Mouse (Mus musculus) small intestine, adult 2 months (tissue): Measurements from ENCODE around the gene Gtf3c2. TPM values are rescaled to one million over a fixed set of nuclear protein-coding genes. Genes with fewer than 3 reads are reported as not detected.

Source experiments
- H3K27ac ChIP-seq: fragments of 200-500 bp; 2 replicates; pipeline ENCODE4 v1.5.1; 2012; ENCODE audit warnings: low read depth, low read length, control low read depth, inconsistent platforms; ENCODE audit not compliant: insufficient read depth
- H3K27me3 ChIP-seq: fragments of 200-500 bp; 2 replicates; pipeline ENCODE4 v1.6.1; 2012; ENCODE audit warnings: mild to moderate bottlenecking, moderate library complexity, low read length, inconsistent platforms; ENCODE audit not compliant: control insufficient read depth, insufficient read depth
- H3K36me3 ChIP-seq: fragments of 200-500 bp; 2 replicates; pipeline ENCODE4 v1.6.1; 2012; ENCODE audit warnings: mild to moderate bottlenecking, low read length, control low read depth, inconsistent platforms; ENCODE audit not compliant: control insufficient read depth, insufficient read depth
- H3K4me1 ChIP-seq: fragments of 200-500 bp; 2 replicates; pipeline ENCODE4 v1.6.1; 2012; ENCODE audit warnings: low read length, inconsistent platforms, mixed read lengths; ENCODE audit not compliant: control insufficient read depth, insufficient read depth, insufficient read length
- H3K4me3 ChIP-seq: fragments of 200-500 bp; 2 replicates; pipeline ENCODE4 v1.5.1; 2012; ENCODE audit warnings: low read depth, mild to moderate bottlenecking, control low read depth, inconsistent platforms, low read length, moderate library complexity
- CTCF ChIP-seq: fragments of 200-500 bp; IDR thresholded peaks from 2 replicates; pipeline ENCODE4 v1.5.1; 2012; ENCODE audit warnings: low read depth, mild to moderate bottlenecking, control low read depth, inconsistent platforms, low read length, moderate library complexity, mixed read lengths; ENCODE audit not compliant: insufficient replicate concordance, insufficient read length; ENCODE audit errors: extremely low read depth
- POLR2A ChIP-seq: fragments of 200-500 bp; IDR thresholded peaks from 2 replicates; pipeline ENCODE4 v1.6.1; 2012; ENCODE audit warnings: low read depth, mild to moderate bottlenecking, control low read depth, inconsistent platforms, low read length, moderate library complexity
- WGBS: fragments of 180-500 bp; shearing (Covaris S2); methylation state at CpG from one replicate; pipeline ENCODE4 v1.1.7; 2018; 5-methylcytosine and 5-hydroxymethylcytosine counted together
- polyA plus RNA-seq: library from polyadenylated mRNA; depleted of rRNA; stranded (reverse); fragments of >200 nt; gene quantifications from 2 replicates; pipeline ENCODE4 v1.2.3, GENCODE M21; 2012; rRNA removed

The Gtf3c2 gene
- polyA plus RNA-seq: 16.3 and 21.9 TPM in 2 replicates

- H3K4me1 ChIP-seq: peaks cover 2% of the 10 kb centered on the region; the same call in 1 of the 2 replicates
- WGBS: under 1% methylated on average over 59 of the region's 59 CpGs
- peak within 1 kb of the TSS; percentile 87 for H3K4me3 ChIP-seq
- no peaks in the 10 kb centered on the region for H3K36me3 ChIP-seq
- TF ChIP-seq CTCF (0 out of 2 replicates have a peak, but pooled peaks have one; percentile 7), POLR2A (peak; percentile 80)
- H3K27me3 ChIP-seq: no peaks in the 10 kb centered on the region
- peak within 1 kb of the TSS; percentile 95 for H3K27ac ChIP-seq
These were observed at the start of gene Gtf3c2, which contains the start of gene Gm29609 for GRCm38 (mm10) chr5:31179766-31180630. Gtf3c2 (minus strand) TSS chr5:31180144. Gm29609 (minus strand) TSS chr5:31179911.

- H3K4me1 ChIP-seq: no peaks in the 10 kb centered on the region
- TF ChIP-seq CTCF (no peak), POLR2A (no peak)
- 62% methylated on average over 1 of the region's 1 CpGs for WGBS
- no peaks in the 10 kb centered on the region for H3K27me3 ChIP-seq
- H3K36me3 ChIP-seq: no peaks in the 10 kb centered on the region
- H3K27ac ChIP-seq: no peak overlapping the region
- H3K4me3 ChIP-seq: no peak overlapping the region
These were observed 46.7 kb upstream of the Gtf3c2 start for GRCm38 (mm10) chr5:31226641-31227040.

- H3K27me3 ChIP-seq: no peaks in the 10 kb centered on the region
These were observed 42.8 kb upstream of the Gtf3c2 start for GRCm38 (mm10) chr5:31222696-31223095.

GRCm38 (mm10) chr5:31221304-31221945 lies 41.5 kb upstream of the Gtf3c2 start:
- H3K27me3 ChIP-seq: no peaks in the 10 kb centered on the region
- no peak for TF ChIP-seq POLR2A
- TF ChIP-seq CTCF: peak; percentile 23; the same call in 1 of the 2 replicates
- H3K4me3 ChIP-seq: peak overlapping the region; percentile 84
- peaks cover 3% of the 10 kb centered on the region; the same call in 1 of the 2 replicates for H3K4me1 ChIP-seq
- 21% methylated on average over 11 of the region's 11 CpGs for WGBS
- no peaks in the 10 kb centered on the region for H3K36me3 ChIP-seq
- peak overlapping the region; percentile 50 for H3K27ac ChIP-seq

More at GRCm38 (mm10) chr5:31222696-31223095, 42.8 kb upstream of the Gtf3c2 start:
- 97% methylated on average over 9 of the region's 9 CpGs for WGBS
- Histone ChIP-seq H3K4me3 (no peak overlapping the region), H3K36me3 (no peaks in the 10 kb centered on the region), H3K27ac (no peak overlapping the region), H3K4me1 (peaks cover 3% of the 10 kb centered on the region; the same call in 1 of the 2 replicates)
- TF ChIP-seq CTCF: no peak
- no peak for TF ChIP-seq POLR2A

- WGBS: under 1% methylated on average over 70 of the region's 70 CpGs
These were observed 40.7 kb upstream of the Gtf3c2 start, which contains the start of gene Ppm1g for GRCm38 (mm10) chr5:31220448-31221303. Ppm1g (minus strand) TSS chr5:31220687.

GRCm38 (mm10) chr5:31219911-31220447 lies 40.0 kb upstream of the Gtf3c2 start:
- no peaks in the 10 kb centered on the region for H3K27me3 ChIP-seq
- WGBS: under 1% methylated on average over 40 of the region's 40 CpGs

More at GRCm38 (mm10) chr5:31220448-31221303, 40.7 kb upstream of the Gtf3c2 start, which contains the start of gene Ppm1g:
- H3K27ac ChIP-seq: peak within 1 kb of the TSS; percentile 70
- no peaks in the 10 kb centered on the region for H3K27me3 ChIP-seq
- H3K4me1 ChIP-seq: peaks cover 3% of the 10 kb centered on the region; the same call in 1 of the 2 replicates
- H3K4me3 ChIP-seq: peak within 1 kb of the TSS; percentile 84
- TF ChIP-seq POLR2A (peak; percentile 79), CTCF (peak; percentile 21; the same call in 1 of the 2 replicates)
- peaks cover under 1% of the 10 kb centered on the region; the same call in 1 of the 2 replicates for H3K36me3 ChIP-seq

More at GRCm38 (mm10) chr5:31219911-31220447, 40.0 kb upstream of the Gtf3c2 start:
- H3K36me3 ChIP-seq: peaks cover 2% of the 10 kb centered on the region; the same call in 1 of the 2 replicates
- H3K4me3 ChIP-seq: peak overlapping the region; percentile 84
- peak overlapping the region; percentile 70 for H3K27ac ChIP-seq
- TF ChIP-seq CTCF: no peak
- TF ChIP-seq POLR2A: no peak
- H3K4me1 ChIP-seq: peaks cover 3% of the 10 kb centered on the region; the same call in 1 of the 2 replicates
